Mouse (Mus musculus): ENCODE measurements around the gene Trap1.

DNA sequence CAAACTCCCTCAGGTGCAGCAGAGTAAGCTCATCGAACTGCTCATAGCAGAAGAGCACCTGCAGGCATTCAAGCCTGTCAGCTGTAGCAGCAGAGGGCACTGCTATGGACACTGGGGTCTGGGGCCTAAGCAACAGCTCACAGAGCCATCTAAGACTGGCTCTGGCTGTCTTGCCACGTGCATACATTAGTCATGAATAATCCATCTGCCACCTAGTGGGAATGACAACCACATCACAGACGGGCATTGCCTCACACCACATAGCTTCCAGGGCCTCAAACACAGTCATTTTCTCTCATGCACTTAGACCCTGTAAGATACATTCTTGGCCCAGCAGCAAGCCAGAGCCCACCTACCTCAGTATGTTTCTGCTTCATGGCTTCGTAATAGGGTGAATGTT lies 32.1 kb downstream of the Trap1 start:
- no peak for TF ChIP-seq POLR2A (IDR thresholded peaks at IDR 0.05; ENCODE audit: low read depth, low read length)
- TF ChIP-seq CTCF (IDR thresholded peaks at IDR 0.05; ENCODE audit: borderline replicate concordance, insufficient read depth, low read length) = no peak
